Mouse (Mus musculus): ENCODE data around the gene Tmem163.

Gene Tmem163

GRCm38 (mm10) chr1:127507042-127507650, 172.2 kb downstream of the Tmem163 start:
- in situ Hi-C loops (cut with MboI, MseI), result no loop called here

- in situ Hi-C loops (cut with MboI, MseI), result no loop called here
Observed at GRCm38 (mm10) chr1:127500701-127501100, 178.6 kb downstream of the Tmem163 start.

- in situ Hi-C loops (cut with MboI, MseI), result no loop called here
Observed at GRCm38 (mm10) chr1:127500219-127500618, 179.1 kb downstream of the Tmem163 start.

GRCm38 (mm10) chr1:127498746-127499145, 180.6 kb downstream of the Tmem163 start:
- in situ Hi-C loops (cut with MboI, MseI), result loop anchor here (5.0 to 25.0 kb wide), 3 partner anchors 179 to 789 kb away; partner anchors contain the start of gene Tmem163

- in situ Hi-C loops (cut with MboI, MseI), result loop anchor here (5.0 to 25.0 kb wide), 3 partner anchors 180 to 790 kb away; partner anchors contain the start of gene Tmem163
Observed at GRCm38 (mm10) chr1:127496737-127497543, 182.4 kb downstream of the Tmem163 start.

- in situ Hi-C loops (cut with MboI, MseI), result loop anchor here (25.0 kb wide), 1 partner anchor 800 kb away; no protein-coding TSS in a partner anchor
Observed at GRCm38 (mm10) chr1:127487161-127487560, 192.2 kb downstream of the Tmem163 start.

GRCm38 (mm10) chr1:127484826-127485225, 194.5 kb downstream of the Tmem163 start:
- in situ Hi-C loops (cut with MboI, MseI), result loop anchor here (25.0 kb wide), 1 partner anchor 802 kb away; no protein-coding TSS in a partner anchor

GRCm38 (mm10) chr1:127484188-127484587, 195.2 kb downstream of the Tmem163 start:
- in situ Hi-C loops (cut with MboI, MseI), result loop anchor here (25.0 kb wide), 1 partner anchor 803 kb away; no protein-coding TSS in a partner anchor

- in situ Hi-C loops (cut with MboI, MseI), result loop anchor here (25.0 kb wide), 1 partner anchor 804 kb away; no protein-coding TSS in a partner anchor
Observed at GRCm38 (mm10) chr1:127482911-127483310, 196.4 kb downstream of the Tmem163 start.

- in situ Hi-C loops (cut with MboI, MseI), result loop anchor here (25.0 kb wide), 1 partner anchor 812 kb away; no protein-coding TSS in a partner anchor
Observed at GRCm38 (mm10) chr1:127475756-127476155, 203.6 kb downstream of the Tmem163 start.

GRCm38 (mm10) chr1:127470175-127470574, 209.2 kb downstream of the Tmem163 start:
- in situ Hi-C loops (cut with MboI, MseI), result loop anchor here (25.0 kb wide), 1 partner anchor 458 kb away; no protein-coding TSS in a partner anchor

- in situ Hi-C loops (cut with MboI, MseI), result loop anchor here (25.0 kb wide), 1 partner anchor 455 kb away; no protein-coding TSS in a partner anchor
Observed at GRCm38 (mm10) chr1:127467238-127467637, 212.1 kb downstream of the Tmem163 start.

- in situ Hi-C loops (cut with MboI, MseI), result loop anchor here (25.0 kb wide), 1 partner anchor 453 kb away; no protein-coding TSS in a partner anchor
Observed at GRCm38 (mm10) chr1:127465292-127465691, 214.1 kb downstream of the Tmem163 start.

GRCm38 (mm10) chr1:127464041-127464440, 215.3 kb downstream of the Tmem163 start:
- in situ Hi-C loops (cut with MboI, MseI), result loop anchor here (5.0 to 25.0 kb wide), 2 partner anchors 262 to 452 kb away; no protein-coding TSS in a partner anchor

GRCm38 (mm10) chr1:127461017-127461416, 218.3 kb downstream of the Tmem163 start:
- in situ Hi-C loops (cut with MboI, MseI), result loop anchor here (5.0 to 25.0 kb wide), 2 partner anchors 259 to 449 kb away; no protein-coding TSS in a partner anchor

GRCm38 (mm10) chr1:127459576-127459975, 219.8 kb downstream of the Tmem163 start:
- in situ Hi-C loops (cut with MboI, MseI), result loop anchor here (25.0 kb wide), 1 partner anchor 447 kb away; no protein-coding TSS in a partner anchor

- in situ Hi-C loops (cut with MboI, MseI), result loop anchor here (25.0 kb wide), 1 partner anchor 447 kb away; no protein-coding TSS in a partner anchor
Observed at GRCm38 (mm10) chr1:127459015-127459451, 220.3 kb downstream of the Tmem163 start.

- in situ Hi-C loops (cut with MboI, MseI), result loop anchor here (25.0 kb wide), 1 partner anchor 441 kb away; no protein-coding TSS in a partner anchor
Observed at GRCm38 (mm10) chr1:127453397-127453796, 226.0 kb downstream of the Tmem163 start.

GRCm38 (mm10) chr1:127444836-127445485, 234.4 kb downstream of the Tmem163 start:
- in situ Hi-C loops (cut with MboI, MseI), result no loop called here

GRCm38 (mm10) chr1:127442880-127443877, 236.2 kb downstream of the Tmem163 start:
- in situ Hi-C loops (cut with MboI, MseI), result no loop called here
